Mouse (Mus musculus) fibroblast of lung, adult 2 months (primary cell): Measurements from ENCODE around the gene Tbl3.
"Not testable (repeated sequence)": the region's sequence is repeated elsewhere in the genome, so short reads cannot be mapped to it uniquely, and the experiment has no call there.

Experiments used
- DNase-seq: peaks from one replicate; pipeline ENCODE4 v3.0.0-alpha.2; 2011; ENCODE audit warnings: low read depth

Tbl3 gene

GRCm38 (mm10) chr17:24696011-24696697, 11.3 kb downstream of the Tbl3 start, which contains the start of the genes Gfer and Noxo1:
Gene Gfer (minus strand): TSS chr17:24696156.
Gene Noxo1 (plus strand): TSS chr17:24696234.
- no peak for DNase-seq

GRCm38 (mm10) chr17:24695326-24696010, 12.0 kb downstream of the Tbl3 start:
- DNase-seq: no peak

GRCm38 (mm10) chr17:24692385-24692784, 15.1 kb downstream of the Tbl3 start:
- DNase-seq: no peak

- no peak for DNase-seq
Measured at GRCm38 (mm10) chr17:24689251-24690081, 18.0 kb downstream of the Tbl3 start, which contains the start of gene Syngr3. Gene Syngr3 (minus strand): TSS chr17:24689955.

- DNase-seq: no peak
Measured at GRCm38 (mm10) chr17:24687599-24687998, 19.9 kb downstream of the Tbl3 start.

- no peak for DNase-seq
Measured at GRCm38 (mm10) chr17:24687146-24687595, 20.3 kb downstream of the Tbl3 start.

- no peak for DNase-seq
Measured at GRCm38 (mm10) chr17:24686514-24686913, 20.9 kb downstream of the Tbl3 start.

GRCm38 (mm10) chr17:24677500-24678080, 29.9 kb downstream of the Tbl3 start:
- no peak for DNase-seq

GRCm38 (mm10) chr17:24676877-24677276, 30.6 kb downstream of the Tbl3 start:
- DNase-seq: no peak

GRCm38 (mm10) chr17:24676187-24676586, 31.3 kb downstream of the Tbl3 start:
- DNase-seq: no peak

- no peak for DNase-seq
Measured at GRCm38 (mm10) chr17:24674277-24674676, 33.2 kb downstream of the Tbl3 start.

GRCm38 (mm10) chr17:24672141-24672540, 35.3 kb downstream of the Tbl3 start:
- DNase-seq: peak; percentile 40

GRCm38 (mm10) chr17:24671346-24671745, 36.1 kb downstream of the Tbl3 start:
- no peak for DNase-seq

GRCm38 (mm10) chr17:24670246-24670844, 37.1 kb downstream of the Tbl3 start:
- DNase-seq: no peak

GRCm38 (mm10) chr17:24669545-24670245, 37.8 kb downstream of the Tbl3 start, which contains the start of gene Zfp598:
Gene Zfp598 (plus strand): TSS chr17:24669687.
- peak; percentile 69 for DNase-seq

- not testable (repeated sequence) for DNase-seq
Measured at GRCm38 (mm10) chr17:24669214-24669544, 38.3 kb downstream of the Tbl3 start.

GRCm38 (mm10) chr17:24667416-24667815, 40.0 kb downstream of the Tbl3 start:
- DNase-seq: no peak

- not testable (repeated sequence) for DNase-seq
Measured at GRCm38 (mm10) chr17:24667011-24667410, 40.4 kb downstream of the Tbl3 start.

GRCm38 (mm10) chr17:24658017-24658758, 49.3 kb downstream of the Tbl3 start, which contains the start of gene Npw:
Gene Npw (minus strand): TSS chr17:24658457.
- no peak for DNase-seq

GRCm38 (mm10) chr17:24654969-24655368, 52.5 kb downstream of the Tbl3 start:
- DNase-seq: no peak
